Mouse (Mus musculus) layer of hippocampus, adult 9-11 months (tissue): ENCODE measurements around the gene Sppl2c.

ENCODE experiments used
- DNase-seq: peaks from one replicate; pipeline ENCODE4 v3.0.0; 2022

The Sppl2c gene

GRCm38 (mm10) chr11:104186135-104186836, at the start of gene Sppl2c:
Gene Sppl2c, plus strand, starts transcription at chr11:104186327.
- no peak for DNase-seq

GRCm38 (mm10) chr11:104138976-104139375, 47.2 kb upstream of the Sppl2c start:
- DNase-seq = no peak

GRCm38 (mm10) chr11:104144930-104145329, 41.2 kb upstream of the Sppl2c start:
- no peak for DNase-seq

- DNase-seq = no peak
These were observed 37.3 kb upstream of the Sppl2c start for GRCm38 (mm10) chr11:104148787-104149186.

- DNase-seq = no peak
These were observed 35.2 kb upstream of the Sppl2c start for GRCm38 (mm10) chr11:104150911-104151310.

DNA sequence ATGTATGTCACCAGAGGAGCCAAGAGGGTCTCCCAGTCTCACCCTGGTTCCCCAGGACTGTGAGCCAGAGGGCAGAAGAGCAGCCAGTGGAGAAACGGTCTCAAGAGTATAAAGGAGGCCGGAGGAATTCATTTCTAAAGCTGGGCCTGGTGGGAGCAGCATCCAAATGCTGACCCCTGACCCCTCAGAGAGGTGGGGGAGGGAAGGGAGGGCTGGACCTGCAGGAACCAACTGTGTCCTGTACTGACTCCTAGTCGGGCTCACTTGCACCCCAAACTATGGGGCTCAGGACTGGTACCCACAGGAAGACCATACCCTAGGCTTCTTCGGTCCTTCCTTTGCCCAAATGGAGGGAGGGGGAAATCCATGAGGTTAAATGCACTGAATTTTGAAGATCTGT, 31.8 kb upstream of the Sppl2c start:
- DNase-seq = no peak

DNA sequence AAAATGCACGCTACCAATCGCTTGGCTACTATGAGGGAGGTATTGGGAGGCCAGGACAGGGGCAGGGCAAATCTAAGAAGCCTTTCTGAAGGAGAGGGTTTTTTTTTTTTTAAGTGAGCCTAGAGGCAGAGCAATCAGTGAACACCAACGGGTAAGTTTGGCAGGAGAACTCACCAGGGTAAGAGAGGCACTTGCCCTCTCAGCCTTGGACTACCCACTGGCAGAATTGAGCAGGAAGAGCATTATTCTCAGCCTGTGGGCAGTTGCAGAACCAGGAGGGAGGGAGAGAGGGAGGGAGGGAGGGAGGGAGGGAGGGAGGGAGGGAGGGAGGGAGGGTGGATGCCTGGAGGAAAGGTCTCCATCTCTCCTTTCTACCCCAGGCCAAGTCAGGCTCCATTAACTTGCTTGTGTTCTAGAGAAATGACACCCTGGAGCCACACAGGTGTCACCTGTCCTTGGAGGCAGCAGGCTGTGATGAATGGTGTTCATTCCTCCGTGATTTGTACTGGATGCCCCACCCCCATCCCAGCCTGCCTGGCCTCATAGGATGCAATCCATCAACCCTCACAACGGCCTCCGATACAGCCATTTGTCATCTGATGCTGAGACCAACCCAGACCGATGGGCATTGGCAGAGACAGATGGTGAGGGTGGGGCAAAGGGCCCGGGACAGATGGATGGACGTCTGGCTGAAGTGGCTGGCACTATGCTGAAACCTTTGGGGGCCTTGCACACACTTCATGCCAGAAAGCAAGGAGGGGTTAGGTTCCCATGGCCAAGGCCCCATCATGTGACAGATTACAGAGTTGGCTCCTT, 31.1 kb upstream of the Sppl2c start:
- no peak for DNase-seq

DNA sequence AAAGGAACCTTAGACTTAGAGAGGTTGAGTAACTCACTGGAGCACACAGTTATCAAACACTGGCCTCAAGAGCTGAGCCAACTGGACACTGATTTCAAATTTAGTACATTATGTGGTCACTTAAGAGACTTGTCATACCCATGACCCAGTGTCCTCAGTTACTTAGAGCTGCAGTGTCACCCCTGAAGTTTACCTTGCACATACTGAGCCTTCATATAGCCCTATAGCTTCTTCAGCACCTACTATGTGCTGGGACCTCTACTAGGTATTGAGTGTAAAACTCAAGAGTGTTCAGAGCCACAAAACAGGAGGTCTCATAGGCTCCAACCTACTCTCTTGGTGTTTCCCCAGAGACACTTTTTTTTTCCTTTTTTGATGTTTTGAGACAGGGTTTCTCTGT, 30.2 kb upstream of the Sppl2c start:
- DNase-seq = no peak

GRCm38 (mm10) chr11:104156391-104156790, 29.7 kb upstream of the Sppl2c start:
- no peak for DNase-seq

DNA sequence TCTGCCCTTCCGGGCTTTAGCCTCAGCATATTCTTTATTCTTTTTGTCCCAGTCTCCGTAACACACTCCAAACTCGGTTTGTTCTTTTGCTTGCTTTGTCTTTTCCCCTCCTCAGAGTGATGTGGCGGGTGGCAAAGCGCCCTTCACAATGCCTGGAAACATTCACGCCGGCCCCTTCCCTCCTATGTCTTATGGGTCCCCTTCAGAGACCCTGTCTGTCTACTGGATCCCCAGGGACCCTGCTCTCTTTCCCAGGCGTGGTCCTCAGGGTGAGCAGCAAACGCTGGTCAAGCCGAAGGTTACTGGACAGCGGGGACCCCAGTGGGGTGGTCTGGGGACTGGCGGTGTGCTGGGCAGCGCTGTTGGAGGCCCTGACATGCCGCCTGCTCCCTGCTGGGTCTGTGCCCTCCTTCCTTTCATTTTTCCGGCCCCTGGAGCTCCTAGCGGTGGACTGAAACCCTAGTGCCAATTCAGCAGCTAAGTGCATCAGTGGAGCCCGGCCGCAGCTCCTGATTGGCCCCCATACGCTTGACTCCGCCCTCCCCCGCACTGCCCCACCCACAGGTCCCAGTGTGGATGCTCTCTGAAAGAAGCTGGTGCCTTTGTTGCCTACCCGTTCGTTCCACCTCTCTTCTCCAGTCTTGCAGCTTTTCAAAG, 28.4 kb upstream of the Sppl2c start:
- peak; percentile 84 for DNase-seq

GRCm38 (mm10) chr11:104158260-104158907, 27.7 kb upstream of the Sppl2c start:
- DNase-seq = no peak

DNA sequence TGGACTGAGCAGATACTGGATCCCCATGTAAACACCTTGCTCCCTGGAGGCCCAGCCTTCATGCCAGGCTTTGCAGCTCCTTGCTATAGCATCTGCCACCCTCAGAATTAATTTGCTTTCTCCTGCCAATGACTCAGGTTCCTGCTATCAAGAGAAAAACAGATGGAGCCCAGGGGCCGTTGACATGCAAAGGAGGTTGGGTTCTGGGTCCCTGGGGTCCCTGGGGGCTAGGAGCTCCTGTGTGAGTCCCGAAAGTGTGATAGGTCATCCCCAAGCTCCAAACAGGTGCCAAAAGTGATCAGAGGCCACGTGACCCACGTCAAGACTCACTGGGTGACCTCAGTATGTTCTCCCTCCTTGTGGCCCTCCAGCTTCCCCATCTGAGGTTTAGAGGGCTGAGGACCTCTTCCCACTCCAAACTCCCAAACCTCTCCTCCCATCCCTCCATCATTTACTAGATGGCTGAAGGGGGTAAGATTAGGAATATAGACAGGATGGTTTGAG, 26.3 kb upstream of the Sppl2c start:
- no peak for DNase-seq

DNA sequence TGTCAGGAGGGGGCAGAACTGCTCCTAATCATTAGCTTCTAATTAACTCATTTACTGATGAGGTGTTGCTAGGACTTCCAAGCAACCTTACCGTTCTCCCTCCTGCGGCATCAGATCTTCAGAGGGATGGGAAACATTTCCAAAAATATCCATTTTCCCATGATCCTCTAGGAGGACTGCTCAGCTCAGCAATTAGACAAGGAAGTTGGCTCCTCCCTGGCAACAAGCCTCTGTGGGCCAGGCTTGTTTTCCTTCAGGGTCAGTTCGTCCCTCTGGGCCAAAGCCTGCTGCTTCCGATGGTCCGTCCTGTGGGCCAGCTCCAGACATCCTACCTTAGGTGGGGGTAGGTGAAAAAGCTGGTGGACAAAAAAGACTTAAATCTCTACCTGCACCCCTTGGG, 25.0 kb upstream of the Sppl2c start:
- DNase-seq = no peak

GRCm38 (mm10) chr11:104164257-104164656, 21.9 kb upstream of the Sppl2c start:
- DNase-seq = no peak

DNA sequence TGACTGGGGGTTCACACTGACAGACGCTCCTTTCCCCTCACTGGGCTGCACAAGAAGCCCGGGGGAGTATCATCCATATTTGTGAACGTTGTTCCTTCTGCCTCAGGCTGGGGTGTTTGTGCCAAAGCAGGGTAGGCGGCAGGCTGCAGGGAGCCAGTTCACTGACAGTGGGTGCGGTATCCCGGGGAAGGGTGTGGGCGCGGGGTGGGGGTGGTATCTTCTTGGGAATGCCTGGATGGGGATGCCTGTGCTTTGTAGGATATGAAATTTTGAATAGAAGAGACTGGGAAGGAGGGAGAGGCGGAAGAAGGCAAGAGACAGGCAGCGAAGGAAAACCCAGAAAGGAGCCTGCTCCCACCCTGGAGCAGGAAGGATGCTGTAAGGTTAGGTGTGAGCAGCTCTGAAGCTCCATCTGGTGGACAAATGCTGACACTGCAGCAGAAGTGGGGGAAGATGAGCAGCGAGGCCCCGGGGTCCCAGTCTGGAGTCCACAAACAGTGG, 14.8 kb upstream of the Sppl2c start:
- peak; percentile 75 for DNase-seq

DNA sequence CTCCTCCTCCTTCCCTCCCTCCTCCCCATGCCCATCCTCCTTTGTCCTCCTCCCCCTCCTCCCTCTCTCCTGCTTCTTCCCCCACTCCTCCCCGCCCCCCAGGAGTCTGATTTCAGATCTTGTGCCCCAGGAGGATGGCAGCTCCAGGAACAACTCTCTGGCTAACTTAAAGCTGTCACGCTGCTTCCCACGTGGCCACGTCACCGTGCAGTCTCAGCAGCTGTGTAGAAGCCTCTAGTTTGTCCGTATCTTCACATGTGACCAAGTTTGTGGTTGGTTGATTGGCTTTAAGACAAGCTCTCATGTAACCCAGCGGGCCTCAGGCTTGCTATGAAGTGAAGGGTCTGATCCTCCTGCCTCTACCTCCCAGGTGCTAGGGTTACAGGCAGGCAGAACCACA, 7.2 kb upstream of the Sppl2c start:
- DNase-seq = no peak

DNA sequence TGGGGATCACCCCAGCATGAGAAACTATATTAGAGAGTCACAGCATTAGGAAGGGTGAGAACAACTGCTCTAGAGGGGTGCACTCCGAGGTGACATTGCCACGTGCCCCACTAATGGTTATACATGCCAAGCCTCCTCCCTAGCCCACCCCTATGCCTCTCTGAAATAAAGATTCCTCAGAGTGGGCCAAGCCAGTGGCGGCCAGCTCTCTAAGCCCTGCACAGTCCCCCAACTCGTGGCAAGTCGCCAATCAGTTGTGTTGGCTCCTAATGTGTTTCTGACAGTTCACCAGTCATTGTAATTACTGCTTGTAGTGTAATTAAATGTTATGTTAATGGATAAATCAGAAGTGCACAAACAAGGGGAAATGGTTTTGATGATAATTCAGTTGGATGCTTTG, 6.3 kb upstream of the Sppl2c start:
- DNase-seq = no peak

- no peak for DNase-seq
These were observed 4.0 kb upstream of the Sppl2c start for GRCm38 (mm10) chr11:104182141-104182540.

- no peak for DNase-seq
These were observed 667 bp downstream of the Sppl2c start for GRCm38 (mm10) chr11:104186837-104187150.

GRCm38 (mm10) chr11:104187766-104188165, 1.6 kb downstream of the Sppl2c start:
- DNase-seq = no peak

GRCm38 (mm10) chr11:104190008-104190407, 3.9 kb downstream of the Sppl2c start:
- DNase-seq = no peak

DNA sequence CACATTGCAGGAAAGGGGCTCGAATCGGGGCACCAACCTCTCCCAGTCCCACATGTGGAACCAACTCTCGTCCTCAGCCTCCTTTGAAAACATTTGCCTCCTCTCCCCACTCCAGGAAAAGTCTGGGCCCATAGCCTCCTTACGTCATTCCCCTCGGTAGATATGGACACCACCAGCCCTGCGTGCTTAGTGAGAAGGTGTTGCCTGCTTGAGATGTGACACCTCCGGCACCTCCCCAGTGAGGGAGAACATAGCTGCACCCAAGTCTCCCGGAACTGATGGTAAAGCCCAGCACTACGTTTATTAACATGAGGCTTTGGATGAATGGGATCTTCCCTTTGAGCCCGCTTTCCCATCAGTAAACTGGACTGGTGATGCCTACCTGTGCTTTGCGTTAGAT, 9.3 kb downstream of the Sppl2c start:
- DNase-seq = no peak

DNA sequence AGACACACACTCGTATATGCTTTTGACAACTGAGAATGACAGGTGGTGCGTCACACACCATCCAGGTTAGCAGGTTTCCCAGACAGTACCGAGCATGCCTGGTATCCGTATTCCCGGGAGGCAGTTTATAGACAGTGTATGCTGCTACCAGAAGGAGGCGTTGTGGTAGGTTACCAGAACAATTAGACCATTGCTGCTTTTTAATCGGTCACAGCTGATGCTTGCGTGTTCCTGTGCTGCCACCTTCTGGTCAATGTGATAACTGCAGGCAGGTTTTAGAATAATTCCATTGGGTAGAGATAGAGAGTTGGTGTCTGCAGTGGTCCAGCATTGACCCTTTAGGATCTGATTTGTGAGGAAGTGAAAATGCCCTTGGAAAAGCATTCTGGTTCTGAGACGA, 9.7 kb downstream of the Sppl2c start:
- DNase-seq = peak; percentile 89
